Mouse (Mus musculus) small intestine, adult 2 months (tissue): Measurements from ENCODE around the gene Pxdn.

ENCODE experiments used
- CTCF ChIP-seq: fragments of 200-500 bp; IDR thresholded peaks from 2 replicates; pipeline ENCODE4 v1.5.1; 2012; ENCODE audit warnings: low read depth, mild to moderate bottlenecking, control low read depth, inconsistent platforms, low read length, moderate library complexity, mixed read lengths; ENCODE audit not compliant: insufficient replicate concordance, insufficient read length; ENCODE audit errors: extremely low read depth
- POLR2A ChIP-seq: fragments of 200-500 bp; IDR thresholded peaks from 2 replicates; pipeline ENCODE4 v1.6.1; 2012; ENCODE audit warnings: low read depth, mild to moderate bottlenecking, control low read depth, inconsistent platforms, low read length, moderate library complexity

DNA sequence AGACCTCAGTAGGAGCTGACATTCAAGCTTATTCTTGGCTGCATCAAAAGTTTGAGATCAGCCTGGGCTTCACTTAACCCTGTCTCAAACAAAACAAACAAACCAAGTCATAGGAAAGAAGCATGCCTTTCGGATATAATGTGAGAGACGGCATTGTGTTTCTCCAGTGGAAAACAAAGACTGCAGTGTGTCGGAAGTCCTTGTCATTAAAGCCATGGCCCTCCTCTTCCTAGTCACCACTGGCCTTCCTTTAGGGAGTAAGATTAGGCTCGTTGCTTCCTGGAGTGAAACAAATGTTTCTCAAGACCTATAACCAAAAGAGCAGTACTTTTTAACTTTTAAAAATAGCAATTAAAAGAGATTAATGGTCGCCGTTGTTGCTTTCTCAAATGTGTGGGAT, 13.6 kb downstream of the Pxdn start:
- TF ChIP-seq CTCF: no peak
- no peak for TF ChIP-seq POLR2A
